Mouse (Mus musculus): Measurements from ENCODE around the gene Vmn1r32. TPM values are rescaled to one million over a fixed set of nuclear protein-coding genes. Genes with fewer than 3 reads are reported as not detected.

The Vmn1r32 gene
- not detected for polyA plus RNA-seq (2014; fragmentation: Illumina TruSeq; extraction: RNeasy Lipid Tissue Mini Kit (QIAGEN cat#74804); ENCODE audit: low read depth, low replicate concordance)

GRCm38 (mm10) chr6:66559996-66560395 is at the start of gene Vmn1r32:
Gene Vmn1r32 (minus strand): TSS chr6:66560096.

GRCm38 (mm10) chr6:66535028-66535862 is 24.7 kb downstream of the Vmn1r32 start, which contains the start of gene Mad2l1:
Gene Mad2l1 (plus strand): TSS chr6:66535390.

Other genes starting within 250 kb of the Vmn1r32 start
- gene Mad2l1, start 24.7 kb downstream of the Vmn1r32 start, polyA plus RNA-seq (2014; fragmentation: Illumina TruSeq; extraction: RNeasy Lipid Tissue Mini Kit (QIAGEN cat#74804); ENCODE audit: low read depth, low replicate concordance) = 5.3 TPM
- not detected for gene Vmn1r33, start 58.2 kb upstream of the Vmn1r32 start, polyA plus RNA-seq (2014; fragmentation: Illumina TruSeq; extraction: RNeasy Lipid Tissue Mini Kit (QIAGEN cat#74804); ENCODE audit: low read depth, low replicate concordance)
- gene Vmn1r34, start 83.8 kb upstream of the Vmn1r32 start, polyA plus RNA-seq (2014; fragmentation: Illumina TruSeq; extraction: RNeasy Lipid Tissue Mini Kit (QIAGEN cat#74804); ENCODE audit: low read depth, low replicate concordance) = not detected
- gene Vmn1r35, start 125.8 kb upstream of the Vmn1r32 start, polyA plus RNA-seq (2014; fragmentation: Illumina TruSeq; extraction: RNeasy Lipid Tissue Mini Kit (QIAGEN cat#74804); ENCODE audit: low read depth, low replicate concordance) = not detected
- gene Vmn1r36, start 159.1 kb upstream of the Vmn1r32 start, polyA plus RNA-seq (2014; fragmentation: Illumina TruSeq; extraction: RNeasy Lipid Tissue Mini Kit (QIAGEN cat#74804); ENCODE audit: low read depth, low replicate concordance) = not detected
- gene Vmn1r37, start 169.3 kb upstream of the Vmn1r32 start, polyA plus RNA-seq (2014; fragmentation: Illumina TruSeq; extraction: RNeasy Lipid Tissue Mini Kit (QIAGEN cat#74804); ENCODE audit: low read depth, low replicate concordance) = not detected
- not detected for gene Vmn1r38, start 222.5 kb upstream of the Vmn1r32 start, polyA plus RNA-seq (2014; fragmentation: Illumina TruSeq; extraction: RNeasy Lipid Tissue Mini Kit (QIAGEN cat#74804); ENCODE audit: low read depth, low replicate concordance)